Comparison of ENCODE assay signal across 8 mouse cellular contexts in the genomic region with DNA sequence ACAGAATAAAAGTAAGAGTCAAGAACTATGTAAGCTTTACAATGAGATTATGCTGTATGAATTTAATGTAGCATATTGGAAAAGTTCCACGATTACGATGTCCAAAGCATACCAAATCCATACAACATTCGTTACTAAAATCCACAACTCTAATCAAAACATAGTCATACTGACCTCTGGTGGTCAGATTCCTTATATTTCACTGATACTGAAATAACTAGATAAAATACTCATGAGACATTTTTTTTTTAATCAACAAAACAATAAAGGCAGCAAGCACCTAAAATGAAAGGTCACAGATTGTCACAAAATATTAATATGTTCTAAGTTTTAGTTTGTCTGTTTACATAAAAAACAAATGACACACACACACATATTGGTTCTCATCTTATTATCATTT. TPM values are rescaled to one million over a fixed set of nuclear protein-coding genes. Genes with fewer than 3 reads are reported as not detected.
A peak's percentile ranks its signal among the peaks of the same experiment; 100 is the strongest.
DNase-seq lines count a peak whose midpoint lies in the region; ATAC-seq and TF ChIP-seq lines count a peak whose summit lies in the region.

No protein-coding gene starts in this region.

- peak overlapping the region; percentile 1; the same call in 1 of the 2 replicates for H3K4me3 ChIP-seq in spleen, adult 2 months (ENCODE audit: extremely low read depth, insufficient read depth, insufficient read length)
- H3K4me3 ChIP-seq in hindbrain, embryonic 15.5 days, result no peak overlapping the region
- H3K4me3 ChIP-seq in midbrain, embryonic 13.5 days (replicated peaks), result peak overlapping the region; percentile 80; the same call in 1 of the 2 replicates

- DNase-seq in cerebellum, postnatal 14 days, result peak; percentile 15 to 54
- no peak for DNase-seq in spleen, adult 2 months (ENCODE audit: low read depth in 1 of 2, low spot score in 2 of 2)
- DNase-seq in spleen, postnatal 4 days (ENCODE audit: low spot score in 2 of 2), result no peak
- no peak for DNase-seq in thymus, postnatal 14 days
- no peak for DNase-seq in testis, postnatal 14 days (ENCODE audit: low spot score)

- no peak for ATAC-seq in cerebellum, adult (ENCODE audit: insufficient number of reproducible peaks, low FRiP score, low TSS enrichment)
- no peak for ATAC-seq in hindbrain, embryonic 15.5 days (ENCODE audit: low FRiP score, low read depth)
- ATAC-seq in midbrain, embryonic 13.5 days, result no peak

- no peaks in the 10 kb centered on the region for H3K36me3 ChIP-seq in spleen, adult 2 months (ENCODE audit: control insufficient read depth, insufficient read depth, low read length)
- H3K36me3 ChIP-seq in hindbrain, embryonic 15.5 days, result no peaks in the 10 kb centered on the region
- H3K36me3 ChIP-seq in midbrain, embryonic 13.5 days, result no peaks in the 10 kb centered on the region; the same call in 1 of the 2 replicates

- H3K9ac ChIP-seq in hindbrain, embryonic 15.5 days, result no peak overlapping the region
- H3K9ac ChIP-seq in midbrain, embryonic 13.5 days (replicated peaks), result no peak overlapping the region

- H3K27me3 ChIP-seq in spleen, adult 2 months (ENCODE audit: control insufficient read depth, insufficient read depth, low read length), result no peaks in the 10 kb centered on the region
- no peaks in the 10 kb centered on the region for H3K27me3 ChIP-seq in hindbrain, embryonic 15.5 days
- H3K27me3 ChIP-seq in midbrain, embryonic 13.5 days, result no peaks in the 10 kb centered on the region

- no peak for TF ChIP-seq CTCF in spleen, adult 2 months (IDR thresholded peaks at IDR 0.05; ENCODE audit: extremely low read depth, insufficient read depth, insufficient read length, insufficient replicate concordance)

- WGBS in spleen, adult 2 months, result 12% methylated on average over 3 of the region's 3 CpGs
- 19% methylated on average over 3 of the region's 3 CpGs for WGBS in hindbrain, embryonic 15.5 days
- WGBS in midbrain, embryonic 13.5 days, result 26% methylated on average over 3 of the region's 3 CpGs

- H3K4me1 ChIP-seq in spleen, adult 2 months (ENCODE audit: control insufficient read depth, insufficient read depth, insufficient read length), result peaks cover 4% of the 10 kb centered on the region; the same call in 1 of the 2 replicates
- H3K4me1 ChIP-seq in hindbrain, embryonic 15.5 days (replicated peaks), result peaks cover 13% of the 10 kb centered on the region
- peaks cover 16% of the 10 kb centered on the region for H3K4me1 ChIP-seq in midbrain, embryonic 13.5 days (replicated peaks)

- TF ChIP-seq POLR2A in spleen, adult 2 months (IDR thresholded peaks at IDR 0.05; ENCODE audit: low read depth, low read length), result no peak

- no peak overlapping the region for H3K27ac ChIP-seq in spleen, adult 2 months (ENCODE audit: insufficient read depth, low read length)
- no peak overlapping the region for H3K27ac ChIP-seq in hindbrain, embryonic 15.5 days (replicated peaks)
- no peak overlapping the region for H3K27ac ChIP-seq in midbrain, embryonic 13.5 days

- H3K4me2 ChIP-seq in hindbrain, embryonic 15.5 days, result peak overlapping the region; percentile 98
- H3K4me2 ChIP-seq in midbrain, embryonic 13.5 days (replicated peaks), result peak overlapping the region; percentile 97

- H3K9me3 ChIP-seq in hindbrain, embryonic 15.5 days, result no peaks in the 10 kb centered on the region
- no peaks in the 10 kb centered on the region for H3K9me3 ChIP-seq in midbrain, embryonic 13.5 days

RNA-seq across cellular contexts. Expression of gene Ncapg, which starts 1.4 kb away (rescaled TPM):
- polyA plus RNA-seq in spleen, adult 2 months (2012; rRNA removed), result 1.0 and 1.2 TPM in 2 replicates
- 8.2 and 10.5 TPM in 2 replicates for polyA plus RNA-seq in hindbrain, embryonic 15.5 days (2015; fragmentation: Nextera tagmentation; extraction: Ambion mirVana)
- 22.7 and 26.8 TPM in 2 replicates for polyA plus RNA-seq in midbrain, embryonic 13.5 days (2015; fragmentation: Nextera tagmentation; extraction: Ambion mirVana)

RNA-seq across cellular contexts. Expression of gene Fam184b, which starts 28.9 kb away (rescaled TPM):
- polyA plus RNA-seq in spleen, adult 2 months (2012; rRNA removed), result 0.06 and 0.08 TPM in 2 replicates
- 9.5 and 10.3 TPM in 2 replicates for polyA plus RNA-seq in hindbrain, embryonic 15.5 days (2015; fragmentation: Nextera tagmentation; extraction: Ambion mirVana)
- polyA plus RNA-seq in midbrain, embryonic 13.5 days (2015; fragmentation: Nextera tagmentation; extraction: Ambion mirVana), result 1.7 and 1.9 TPM in 2 replicates

Comparison
In these comparisons a context has a peak if more than half of its experiments do, and no peak if none do; other contexts are left out.
1. DNase-seq: peak in cerebellum, postnatal 14 days (2 of 2); none in spleen, adult 2 months (0 of 2), spleen, postnatal 4 days (0 of 2), thymus, postnatal 14 days (single experiment) and testis, postnatal 14 days (single experiment).